Mouse (Mus musculus) urinary bladder, postnatal 4 days (tissue): ENCODE measurements around the gene Uhrf2.

Experiments
- DNase-seq, 2 experiments: peaks; one replicate each; pipeline ENCODE4 v3.0.0; 2021 to 2022; ENCODE audit warnings: low spot score in 2 of 2

Gene Uhrf2

GRCm38 (mm10) chr19:30050584-30050983 is 20.3 kb downstream of the Uhrf2 start:
- DNase-seq: no peak

DNA sequence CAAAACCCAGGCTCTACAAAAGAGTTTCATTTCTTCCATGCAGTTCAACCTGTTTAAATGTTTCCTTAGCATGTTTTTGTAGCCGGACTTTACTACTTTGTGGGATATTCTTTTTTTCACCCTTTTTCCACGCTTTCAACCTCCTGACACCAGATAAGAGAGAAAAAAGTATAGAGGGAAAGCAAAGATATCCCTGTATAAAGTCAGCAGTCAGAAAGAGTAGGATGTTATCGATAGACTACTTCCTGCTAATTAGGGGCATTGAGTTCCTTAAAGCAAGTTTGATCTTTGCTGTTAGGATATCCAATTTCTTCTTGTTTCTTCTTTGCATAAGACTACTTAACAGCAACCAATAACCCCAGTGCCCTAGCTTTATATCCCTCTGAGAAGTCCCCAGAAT is 21.2 kb downstream of the Uhrf2 start:
- DNase-seq: no peak

DNA sequence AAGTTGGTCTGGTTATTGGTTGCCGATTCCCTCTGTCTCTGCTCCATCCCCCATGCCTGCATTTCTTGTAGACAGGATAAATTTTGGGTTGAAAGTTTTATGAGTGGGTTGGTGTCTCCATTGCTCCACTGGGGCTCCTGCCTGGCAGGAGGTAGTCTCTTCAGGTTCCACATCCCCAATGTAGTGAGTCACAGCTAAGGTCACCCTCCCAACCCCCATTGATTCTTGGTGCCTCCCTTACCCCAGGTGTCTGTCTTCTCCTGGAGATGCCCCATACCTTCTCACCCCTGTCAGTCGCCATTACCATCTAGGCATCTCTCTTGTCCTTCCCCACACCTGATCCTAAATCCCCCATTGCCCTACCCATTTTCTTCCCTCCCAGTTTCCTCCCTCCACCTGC is 23.9 kb downstream of the Uhrf2 start:
- DNase-seq: no peak

DNA sequence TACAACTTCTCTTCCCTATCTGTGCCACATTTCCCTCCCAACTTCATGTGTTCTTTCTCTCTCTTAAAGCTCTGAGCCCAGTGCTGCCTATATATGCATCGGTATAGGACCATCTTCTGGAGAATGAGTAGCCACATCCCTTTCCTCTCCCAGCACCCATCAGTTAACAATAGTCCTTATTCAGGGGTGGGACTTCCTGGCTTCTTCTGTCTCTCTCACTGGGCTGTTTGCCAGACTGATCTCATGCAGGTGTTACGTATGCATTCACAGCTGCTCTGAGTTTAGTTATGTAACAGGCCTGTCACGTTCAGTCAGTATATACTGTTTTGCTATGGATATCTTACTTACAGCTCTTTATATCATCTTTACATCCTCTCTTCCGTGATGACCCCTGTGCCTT is 35.5 kb downstream of the Uhrf2 start:
- DNase-seq: no peak

GRCm38 (mm10) chr19:30090163-30090562 is 59.9 kb downstream of the Uhrf2 start:
- no peak for DNase-seq

- DNase-seq: no peak
Measured at GRCm38 (mm10) chr19:30091644-30092295, 61.5 kb downstream of the Uhrf2 start.

DNA sequence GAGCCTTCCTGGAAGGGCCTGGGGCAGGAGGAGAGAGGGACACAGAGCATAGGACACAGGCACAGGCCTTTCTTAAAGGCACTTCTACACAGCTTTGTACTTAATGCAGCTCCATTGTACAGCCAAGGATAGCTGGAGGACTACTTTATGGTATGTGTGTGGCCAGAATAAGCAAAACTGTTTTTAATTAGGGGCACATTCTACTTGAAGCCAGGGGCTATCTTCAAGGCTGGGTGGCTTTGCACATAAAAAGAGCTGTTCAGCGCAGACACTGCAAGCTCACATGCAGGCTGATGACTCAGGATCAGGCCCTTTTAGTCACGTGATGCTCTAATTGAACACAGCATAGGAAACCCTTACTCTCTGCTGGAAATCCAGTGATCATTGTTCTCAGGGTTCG is 65.9 kb downstream of the Uhrf2 start:
- no peak for DNase-seq

DNA sequence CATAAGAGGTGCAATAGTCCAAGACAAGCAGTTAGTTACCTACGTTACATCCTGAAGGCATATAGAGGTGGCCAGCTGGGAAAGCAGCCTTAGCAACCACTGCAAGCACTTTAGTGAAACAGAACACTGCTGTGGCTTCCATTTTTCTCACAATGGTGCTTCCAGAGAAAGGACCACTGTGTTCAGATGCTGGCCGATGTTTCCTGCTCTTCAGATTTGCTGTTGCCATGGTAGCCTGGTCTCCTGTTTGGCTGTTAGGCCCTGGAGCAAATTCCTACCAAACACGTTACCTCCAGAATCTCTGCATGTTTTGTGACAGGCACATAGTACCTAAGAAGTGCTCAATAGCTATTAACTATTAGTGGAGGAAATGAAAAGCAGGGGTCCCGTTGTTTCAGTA is 66.7 kb downstream of the Uhrf2 start:
- DNase-seq: no peak

DNA sequence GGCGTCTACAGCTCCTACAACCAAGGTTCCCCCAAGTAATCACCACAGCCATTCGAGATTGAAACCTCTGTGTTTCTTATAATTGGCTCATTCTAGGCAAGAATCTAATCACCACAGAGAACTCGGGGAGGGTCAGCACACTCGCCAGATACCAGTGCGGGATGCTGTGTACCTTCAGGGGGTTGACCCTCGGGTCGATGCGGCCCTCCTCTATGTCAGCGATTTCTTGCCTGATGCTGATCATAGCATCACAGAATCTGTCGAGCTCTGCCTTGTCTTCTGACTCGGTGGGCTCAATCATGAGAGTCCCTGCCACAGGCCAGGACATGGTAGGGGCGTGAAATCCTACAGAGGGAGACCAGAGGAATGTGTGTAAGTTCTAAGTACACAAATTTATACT is 70.3 kb downstream of the Uhrf2 start:
- DNase-seq: no peak

- no peak for DNase-seq
Measured at GRCm38 (mm10) chr19:30102620-30103019, 72.3 kb downstream of the Uhrf2 start.

DNA sequence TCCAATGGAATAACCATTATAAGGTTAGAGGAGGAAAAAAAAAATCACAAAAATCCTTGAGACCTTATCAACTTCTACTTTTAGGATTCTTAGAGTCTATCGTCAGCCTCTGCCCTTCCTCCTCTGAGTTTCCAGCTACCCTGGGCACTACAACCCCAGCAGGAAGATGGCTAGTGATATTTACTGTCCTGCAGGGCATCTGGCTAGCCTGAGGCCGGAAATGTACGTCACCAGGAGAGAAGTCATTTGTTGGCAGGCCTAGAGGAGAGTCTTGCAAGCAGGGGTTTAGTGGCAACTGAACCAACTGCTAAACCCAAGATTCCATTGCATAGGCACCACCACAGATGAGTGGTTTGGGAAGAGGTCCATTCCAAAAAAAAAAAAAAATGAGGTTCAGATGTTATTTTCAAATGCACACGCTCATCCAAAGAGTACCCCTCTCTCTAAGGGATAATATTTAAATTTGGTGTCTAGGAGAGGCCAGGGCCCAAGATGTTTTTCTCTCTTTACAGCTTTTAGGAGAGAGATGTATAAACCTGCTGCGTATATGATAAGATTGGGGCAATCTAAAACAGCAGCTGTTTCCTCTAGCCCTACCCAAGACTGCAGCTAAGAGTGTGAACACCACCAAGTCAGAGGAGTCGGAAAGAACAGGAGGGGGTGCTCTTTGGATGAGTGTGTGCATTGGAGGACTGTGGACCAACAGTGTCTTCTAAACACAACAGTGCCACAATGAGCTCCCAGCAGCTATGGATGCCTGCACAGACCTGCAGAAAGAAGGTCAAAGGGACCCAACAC is 74.9 kb downstream of the Uhrf2 start:
- no peak for DNase-seq

DNA sequence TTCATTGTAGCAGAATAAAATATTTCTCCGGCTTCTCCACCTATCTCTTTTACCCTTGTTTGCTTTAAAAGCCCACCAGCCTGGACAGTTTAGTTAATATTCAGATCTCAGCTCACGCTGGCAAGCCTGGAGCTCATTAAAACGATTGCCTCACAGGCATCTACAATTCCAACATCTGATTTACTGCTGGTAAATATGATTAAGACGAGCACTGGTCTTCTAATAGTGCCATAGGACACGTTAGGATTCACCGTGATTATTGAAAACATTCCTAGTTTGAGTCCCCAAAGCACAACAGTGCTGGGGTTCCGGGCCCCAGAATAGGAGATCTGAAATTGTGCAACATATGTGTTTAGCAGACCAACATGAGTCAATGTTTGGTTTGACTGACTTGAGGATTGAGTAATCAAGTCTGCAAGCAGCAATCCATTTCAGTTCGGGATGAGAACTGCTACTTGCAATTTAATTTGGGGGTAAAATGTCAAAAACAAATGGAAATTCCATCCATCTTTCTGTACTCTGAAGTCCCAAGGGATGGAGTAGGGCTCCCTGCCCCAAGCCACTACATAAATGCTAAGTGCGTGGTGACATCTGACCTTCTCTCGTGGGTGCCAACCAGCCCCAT is 77.0 kb downstream of the Uhrf2 start:
- DNase-seq: no peak

DNA sequence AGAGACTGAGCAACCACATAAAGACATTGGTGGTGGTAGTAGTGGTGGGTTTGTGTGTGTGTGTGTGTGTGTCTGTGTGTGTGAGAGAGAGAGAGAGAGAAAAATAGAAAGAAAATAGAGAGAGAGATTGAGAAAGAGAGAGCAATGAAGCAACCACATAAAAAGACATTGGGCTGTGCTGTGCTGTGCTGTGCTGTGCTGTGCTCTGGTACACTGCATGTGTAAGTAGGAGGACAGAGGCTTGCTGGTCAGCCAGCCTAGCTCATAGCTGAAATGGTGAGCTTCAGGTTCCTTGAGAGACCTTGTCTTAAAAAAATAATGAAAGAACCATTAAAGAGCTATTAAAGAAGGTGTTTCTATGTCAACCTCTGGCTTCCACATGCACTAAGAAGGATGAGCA is 78.3 kb downstream of the Uhrf2 start:
- DNase-seq: no peak

- DNase-seq: no peak
Measured at GRCm38 (mm10) chr19:30109122-30109521, 78.8 kb downstream of the Uhrf2 start.

DNA sequence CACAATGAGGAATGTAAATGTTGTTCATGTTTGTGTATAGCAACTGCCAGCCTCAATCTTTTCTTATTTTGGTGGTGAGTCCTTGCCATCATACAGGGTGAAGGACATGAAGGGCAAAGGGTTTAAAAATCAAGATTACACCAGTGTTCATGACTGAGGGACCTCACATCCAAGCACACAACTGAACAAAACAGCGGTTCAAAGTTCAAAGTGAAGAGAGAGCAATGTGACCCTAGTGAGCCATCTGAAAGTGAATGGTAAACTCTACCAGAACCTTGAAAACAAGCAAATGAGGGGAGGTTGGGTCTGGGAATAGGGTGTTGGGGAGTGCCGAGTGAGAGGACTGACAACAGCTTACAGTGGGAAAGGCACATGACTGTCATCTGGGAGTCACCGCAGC is 81.1 kb downstream of the Uhrf2 start:
- no peak for DNase-seq

DNA sequence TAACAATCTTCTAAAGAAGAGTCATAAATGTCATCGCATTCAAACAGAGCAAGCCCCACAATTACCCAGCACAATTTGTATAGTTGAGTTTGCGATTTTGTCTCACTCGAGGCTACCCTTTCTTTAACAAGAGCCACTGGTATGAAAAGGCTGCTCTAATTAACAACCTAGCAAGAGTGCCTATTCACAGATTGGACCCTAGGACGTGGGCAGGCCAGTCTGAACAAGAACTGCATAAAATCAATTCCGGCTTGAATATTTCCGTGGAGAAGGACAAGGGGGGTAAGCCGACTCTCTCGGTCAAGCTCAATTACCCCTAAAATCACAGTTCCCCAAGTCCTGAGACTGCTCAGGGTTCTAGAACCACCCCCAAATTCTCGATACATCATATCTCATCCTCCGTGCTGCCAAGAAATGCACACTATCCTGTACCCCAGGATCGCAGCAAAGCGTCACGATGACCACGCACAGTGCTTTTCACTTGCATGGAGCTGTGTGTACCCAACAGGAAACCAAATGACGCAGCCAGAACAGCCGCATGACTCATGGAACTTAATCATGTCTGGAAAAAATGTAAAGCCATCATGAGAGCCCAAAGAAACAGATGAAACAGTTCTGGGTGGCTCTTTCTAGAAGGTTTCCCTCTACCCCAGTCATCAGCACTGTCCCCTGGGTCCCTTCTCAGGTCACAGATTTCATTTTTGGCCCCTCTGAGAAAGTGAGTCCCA is 82.8 kb downstream of the Uhrf2 start:
- DNase-seq: no peak

DNA sequence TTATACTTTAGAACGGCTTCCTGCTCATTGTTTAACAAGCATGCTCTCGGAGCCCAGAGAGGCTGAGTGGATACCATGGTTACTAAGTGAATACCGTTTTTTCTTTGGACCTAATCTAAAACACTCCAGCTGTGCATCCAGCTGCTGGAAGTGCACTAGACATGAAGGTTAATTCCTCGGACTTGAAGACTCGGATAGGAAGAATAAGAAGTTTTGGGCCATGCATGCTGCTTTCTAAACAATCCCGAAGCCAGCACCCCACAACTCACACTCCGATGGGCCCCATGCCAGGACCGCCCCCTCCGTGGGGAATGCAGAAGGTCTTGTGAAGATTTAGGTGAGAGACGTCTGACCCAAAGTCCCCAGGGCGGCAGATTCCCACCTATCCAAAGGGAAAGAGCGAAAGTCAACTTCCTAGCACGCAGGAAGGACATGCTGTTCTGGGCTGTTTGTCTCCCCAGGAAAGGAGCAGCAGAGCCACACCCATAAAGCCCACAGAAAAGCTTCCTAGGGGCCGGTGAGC is 84.7 kb downstream of the Uhrf2 start:
- DNase-seq: peak in 1 of 2 experiments; percentile 33

DNA sequence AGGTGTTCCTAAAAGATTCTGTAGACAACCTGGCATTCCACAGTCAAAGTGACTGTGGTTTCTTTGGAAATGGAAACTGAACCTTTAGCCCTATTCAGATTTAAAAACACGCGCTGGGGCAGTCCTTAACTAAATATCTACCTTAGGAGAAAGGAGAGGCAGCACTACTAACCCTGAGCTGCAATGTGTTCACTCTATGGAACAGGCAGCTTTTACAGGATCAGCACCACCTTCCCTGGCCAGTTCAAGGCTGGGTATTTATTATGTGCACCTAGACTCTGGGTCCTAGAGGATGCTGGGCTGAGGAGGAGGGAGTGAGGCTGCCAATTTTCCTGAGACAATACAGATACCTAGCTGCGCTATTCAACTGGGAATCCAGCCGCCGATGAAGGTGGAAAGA is 85.3 kb downstream of the Uhrf2 start:
- no peak for DNase-seq

DNA sequence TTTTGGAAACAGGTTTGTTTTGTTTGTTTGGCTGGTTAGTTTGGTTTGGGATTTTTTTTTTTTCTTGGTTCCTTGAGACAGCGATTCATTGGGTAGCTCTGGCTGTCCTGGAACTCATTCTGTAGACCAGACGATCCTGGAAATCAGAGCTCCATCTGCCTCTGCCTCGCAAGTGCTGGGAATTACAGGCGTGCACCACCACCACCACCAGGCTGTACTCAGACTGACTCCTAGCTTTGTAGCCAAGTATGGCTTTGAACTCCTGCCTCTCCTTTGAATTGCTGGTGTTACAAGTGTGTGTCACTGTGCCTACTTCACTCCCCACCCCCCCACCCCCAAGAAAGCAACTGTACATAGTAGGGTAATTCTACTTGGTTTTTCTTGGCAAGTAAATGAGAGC is 86.9 kb downstream of the Uhrf2 start:
- no peak for DNase-seq

DNA sequence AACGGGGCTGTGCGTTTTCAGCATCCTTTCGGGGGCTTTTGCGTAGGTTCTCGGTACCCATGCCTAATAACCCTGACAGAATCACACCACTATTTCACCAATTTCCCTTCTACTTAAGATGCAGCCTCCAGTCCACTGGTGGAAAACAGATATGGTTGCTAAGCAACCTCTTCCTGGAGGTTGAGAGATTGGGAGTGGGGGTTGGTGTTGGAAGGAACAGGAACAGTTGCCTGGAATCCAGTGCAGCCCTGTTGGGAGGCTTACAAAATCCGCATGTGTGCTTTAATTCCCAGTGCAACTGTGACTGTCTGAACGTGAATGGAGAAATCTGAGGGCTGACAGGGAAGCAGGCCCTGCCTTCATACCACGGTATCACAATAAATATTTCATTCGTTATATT is 87.5 kb downstream of the Uhrf2 start:
- no peak for DNase-seq

DNA sequence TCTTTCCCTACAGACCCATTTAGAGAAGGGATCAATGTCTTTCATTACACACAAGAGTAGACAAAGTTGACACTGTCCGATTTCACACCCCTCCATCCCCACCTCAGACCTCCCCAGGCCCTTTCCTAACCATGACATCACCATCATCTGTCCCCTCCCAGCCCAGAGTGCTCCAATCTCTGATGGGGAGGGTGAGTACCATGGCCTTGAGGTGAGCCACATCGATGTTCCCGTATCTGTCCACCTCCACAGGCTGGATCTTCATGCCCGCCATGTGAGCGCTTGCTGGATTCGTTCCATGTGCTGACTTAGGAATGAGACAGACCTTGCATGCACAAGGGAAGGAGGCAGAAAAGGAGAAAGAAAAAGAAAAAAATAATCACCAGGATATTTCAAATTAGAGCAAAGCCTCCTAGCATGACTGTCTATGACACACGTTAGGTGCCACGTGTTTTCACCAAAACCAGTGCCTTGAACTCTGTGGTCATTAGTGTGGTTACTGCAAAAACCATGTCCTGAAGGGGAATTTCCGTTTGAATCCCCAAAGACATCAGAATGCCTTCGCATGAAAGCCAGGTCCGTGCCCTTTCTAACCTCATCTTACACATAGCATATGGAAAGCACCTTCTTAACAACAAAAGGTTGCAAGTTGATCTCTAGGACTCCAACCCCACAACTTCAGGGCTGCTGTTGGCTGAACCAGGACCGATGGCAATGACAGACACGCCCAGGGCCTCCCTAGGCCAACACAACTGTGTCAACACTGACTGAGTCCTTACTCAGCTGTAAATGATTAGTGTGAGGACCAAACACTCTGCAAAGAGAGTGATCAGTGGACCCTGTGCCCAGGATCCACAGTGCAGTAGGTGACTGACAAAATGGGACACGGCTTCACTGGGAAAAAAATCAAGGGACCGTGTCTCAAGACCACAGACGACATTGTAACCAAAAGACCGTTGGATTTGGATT is 88.3 kb downstream of the Uhrf2 start:
- DNase-seq: no peak
